8 mouse cellular contexts compared by ENCODE assay signal in the genomic region with DNA sequence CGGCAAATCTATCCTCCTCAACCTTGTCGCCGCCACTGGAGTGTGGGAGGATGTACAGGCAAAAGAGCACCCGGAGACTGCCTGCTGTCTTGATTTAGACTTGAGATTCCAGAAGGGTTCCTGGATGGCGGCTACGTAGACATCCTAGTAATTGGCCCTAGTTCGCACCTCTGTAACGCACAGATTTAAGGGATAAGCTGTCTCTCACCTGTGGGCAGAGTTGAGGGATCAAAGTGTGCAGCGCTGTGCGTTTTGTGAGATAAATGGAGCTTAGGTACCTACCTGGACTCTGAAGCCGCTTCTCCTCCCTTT. TPM values are rescaled to one million over a fixed set of nuclear protein-coding genes. Genes with fewer than 3 reads are reported as not detected.
A peak's percentile ranks its signal among the peaks of the same experiment; 100 is the strongest.
DNase-seq lines count a peak whose midpoint lies in the region; ATAC-seq and TF ChIP-seq lines count a peak whose summit lies in the region.

No protein-coding gene starts in this region.

- no peaks in the 10 kb centered on the region for H3K9me3 ChIP-seq in heart, embryonic 10.5 days
- no peaks in the 10 kb centered on the region for H3K9me3 ChIP-seq in liver, embryonic 11.5 days (ENCODE audit: control insufficient read depth, low read length)
- H3K9me3 ChIP-seq in stomach, postnatal 0 days (ENCODE audit: control insufficient read depth, low read length), result no peaks in the 10 kb centered on the region

- DNase-seq in heart, embryonic 10.5 days (ENCODE audit: low spot score), result no peak
- DNase-seq in heart, postnatal 14 days, result no peak
- DNase-seq in thymus, postnatal 0 days (ENCODE audit: low spot score), result peak; percentile 64
- DNase-seq in thymus, postnatal 25 days, result no peak
- DNase-seq in liver, embryonic 11.5 days (ENCODE audit: low spot score), result no peak
- DNase-seq in stomach, postnatal 0 days (ENCODE audit: low spot score), result no peak
- no peak for DNase-seq in gastrocnemius, postnatal 36 days
- no peak for DNase-seq in urinary bladder, postnatal 14 days (ENCODE audit: low spot score)

- peak overlapping the region; percentile 98 for H3K4me2 ChIP-seq in liver, embryonic 11.5 days
- peak overlapping the region; percentile 99 for H3K4me2 ChIP-seq in stomach, postnatal 0 days (replicated peaks; ENCODE audit: low read depth)

- no peak for TF ChIP-seq EP300 in stomach, postnatal 0 days (optimal IDR thresholded peaks at IDR 0.05)

- peaks cover 85% of the 10 kb centered on the region for H3K27me3 ChIP-seq in heart, embryonic 10.5 days (ENCODE audit: insufficient read depth, poor library complexity, severe bottlenecking)
- peaks cover 45% of the 10 kb centered on the region for H3K27me3 ChIP-seq in liver, embryonic 11.5 days (replicated peaks; ENCODE audit: control insufficient read depth, insufficient read depth, low read length)
- H3K27me3 ChIP-seq in stomach, postnatal 0 days (ENCODE audit: control insufficient read depth, insufficient read depth, low read length), result no peaks in the 10 kb centered on the region

- no peak for TF ChIP-seq CTCF in stomach, postnatal 0 days (IDR thresholded peaks at IDR 0.05; ENCODE audit: low read depth)

- no peak for ATAC-seq in liver, embryonic 11.5 days (replicated peaks; ENCODE audit: low FRiP score)
- ATAC-seq in stomach, postnatal 0 days (ENCODE audit: low FRiP score, low TSS enrichment), result no peak

- H3K9ac ChIP-seq in liver, embryonic 11.5 days (ENCODE audit: low read depth, low read length), result peak overlapping the region; percentile 78
- H3K9ac ChIP-seq in stomach, postnatal 0 days (ENCODE audit: low read length), result peak overlapping the region; percentile 77

- peaks cover 51% of the 10 kb centered on the region for H3K4me1 ChIP-seq in heart, embryonic 10.5 days
- H3K4me1 ChIP-seq in liver, embryonic 11.5 days (replicated peaks; ENCODE audit: control insufficient read depth, insufficient read depth, low read length), result peaks cover 32% of the 10 kb centered on the region
- 0 out of 2 replicates have a peak, but pooled peaks cover 6% of the 10 kb centered on the region for H3K4me1 ChIP-seq in stomach, postnatal 0 days (replicated peaks; ENCODE audit: control insufficient read depth, insufficient read depth)

- peak overlapping the region; percentile 74 for H3K4me3 ChIP-seq in heart, embryonic 10.5 days
- H3K4me3 ChIP-seq in liver, embryonic 11.5 days (ENCODE audit: low read depth, low read length), result peak overlapping the region; percentile 65
- H3K4me3 ChIP-seq in stomach, postnatal 0 days (ENCODE audit: low read depth, low read length), result peak overlapping the region; percentile 61

- intact Hi-C loops in heart, postnatal 14 days (cut with DNase I), result loop anchor here (5.0 kb wide), 1 partner anchor 39 kb away; no protein-coding TSS in a partner anchor
- intact Hi-C loops in gastrocnemius, postnatal 36 days (cut with DNase I), result loop anchor here (5.0 kb wide), 1 partner anchor 39 kb away; no protein-coding TSS in a partner anchor

- no peaks in the 10 kb centered on the region for H3K36me3 ChIP-seq in heart, embryonic 10.5 days
- no peaks in the 10 kb centered on the region for H3K36me3 ChIP-seq in liver, embryonic 11.5 days (ENCODE audit: control insufficient read depth, insufficient read depth, low read length)
- H3K36me3 ChIP-seq in stomach, postnatal 0 days (ENCODE audit: control insufficient read depth, insufficient read depth, low read length), result no peaks in the 10 kb centered on the region

- no peak overlapping the region for H3K27ac ChIP-seq in heart, embryonic 10.5 days
- peak overlapping the region; percentile 35; the same call in 1 of the 2 replicates for H3K27ac ChIP-seq in liver, embryonic 11.5 days (ENCODE audit: low read depth, low read length)
- H3K27ac ChIP-seq in stomach, postnatal 0 days (replicated peaks), result peak overlapping the region; percentile 88

- WGBS in heart, embryonic 10.5 days, result 2% methylated on average over 11 of the region's 11 CpGs
- 4% methylated on average over 11 of the region's 11 CpGs for WGBS in liver, embryonic 11.5 days
- 8% methylated on average over 11 of the region's 11 CpGs for WGBS in stomach, postnatal 0 days

RNA-seq across cellular contexts. Expression of a gene that starts 1.3 kb away (rescaled TPM):
- polyA plus RNA-seq in heart, embryonic 10.5 days (2016; fragmentation: Nextera tagmentation; extraction: Ambion mirVana), result 1.5 and 3.6 TPM in 2 replicates
- 1 to 10 TPM; 2.9 to 3.8 TPM for total RNA-seq in heart, postnatal 14 days (2021)
- polyA plus RNA-seq in thymus, postnatal 0 days (2015; fragmentation: Nextera tagmentation; extraction: Ambion mirVana), result 39.2 and 48.6 TPM in 2 replicates
- 21.6 and 26.3 TPM in 2 replicates for polyA plus RNA-seq in liver, embryonic 11.5 days (2014; fragmentation: Nextera tagmentation; extraction: Ambion mirVana)
- 45.9 and 65.4 TPM in 2 replicates for polyA plus RNA-seq in stomach, postnatal 0 days (2015; fragmentation: Nextera tagmentation; extraction: Ambion mirVana)
- total RNA-seq in gastrocnemius, postnatal 36 days (2021), result 1 to 10 TPM in 1 of 2 experiments, under 1 TPM in 1; 0.69 to 1.0 TPM

RNA-seq across cellular contexts. Expression of a gene that starts 14.1 kb away (rescaled TPM):
- polyA plus RNA-seq in heart, embryonic 10.5 days (2016; fragmentation: Nextera tagmentation; extraction: Ambion mirVana), result 9.2 and 12.9 TPM in 2 replicates
- 10 to 100 TPM; 45.5 to 66.9 TPM for total RNA-seq in heart, postnatal 14 days (2021)
- 1.6 and 2.6 TPM in 2 replicates for polyA plus RNA-seq in thymus, postnatal 0 days (2015; fragmentation: Nextera tagmentation; extraction: Ambion mirVana)
- 3.6 and 5.2 TPM in 2 replicates for polyA plus RNA-seq in liver, embryonic 11.5 days (2014; fragmentation: Nextera tagmentation; extraction: Ambion mirVana)
- polyA plus RNA-seq in stomach, postnatal 0 days (2015; fragmentation: Nextera tagmentation; extraction: Ambion mirVana), result 0.70 and 0.76 TPM in 2 replicates
- total RNA-seq in gastrocnemius, postnatal 36 days (2021), result 1 to 10 TPM; 4.8 to 5.1 TPM

RNA-seq across cellular contexts. Expression of a gene that starts 23.5 kb away (rescaled TPM):
- polyA plus RNA-seq in heart, embryonic 10.5 days (2016; fragmentation: Nextera tagmentation; extraction: Ambion mirVana), result 21.4 and 28.8 TPM in 2 replicates
- total RNA-seq in heart, postnatal 14 days (2021), result 10 to 100 TPM; 17.0 to 17.9 TPM
- 3.7 and 4.5 TPM in 2 replicates for polyA plus RNA-seq in thymus, postnatal 0 days (2015; fragmentation: Nextera tagmentation; extraction: Ambion mirVana)
- polyA plus RNA-seq in liver, embryonic 11.5 days (2014; fragmentation: Nextera tagmentation; extraction: Ambion mirVana), result 28.3 and 30.2 TPM in 2 replicates
- 25.3 and 29.7 TPM in 2 replicates for polyA plus RNA-seq in stomach, postnatal 0 days (2015; fragmentation: Nextera tagmentation; extraction: Ambion mirVana)
- total RNA-seq in gastrocnemius, postnatal 36 days (2021), result 1 to 10 TPM; 8.3 to 9.4 TPM

RNA-seq across cellular contexts. Expression of a gene that starts 29.2 kb away (rescaled TPM):
- 78.4 and 91.4 TPM in 2 replicates for polyA plus RNA-seq in heart, embryonic 10.5 days (2016; fragmentation: Nextera tagmentation; extraction: Ambion mirVana)
- total RNA-seq in heart, postnatal 14 days (2021), result 10 to 100 TPM; 36.1 to 43.4 TPM
- polyA plus RNA-seq in thymus, postnatal 0 days (2015; fragmentation: Nextera tagmentation; extraction: Ambion mirVana), result 42.7 and 47.3 TPM in 2 replicates
- polyA plus RNA-seq in liver, embryonic 11.5 days (2014; fragmentation: Nextera tagmentation; extraction: Ambion mirVana), result 64.0 and 70.8 TPM in 2 replicates
- 27.8 and 32.9 TPM in 2 replicates for polyA plus RNA-seq in stomach, postnatal 0 days (2015; fragmentation: Nextera tagmentation; extraction: Ambion mirVana)
- total RNA-seq in gastrocnemius, postnatal 36 days (2021), result 10 to 100 TPM; 21.2 to 24.6 TPM

RNA-seq across cellular contexts. Expression of a gene that starts 45.0 kb away (rescaled TPM):
- polyA plus RNA-seq in heart, embryonic 10.5 days (2016; fragmentation: Nextera tagmentation; extraction: Ambion mirVana), result 27.9 and 29.3 TPM in 2 replicates
- 10 to 100 TPM; 22.8 to 23.1 TPM for total RNA-seq in heart, postnatal 14 days (2021)
- polyA plus RNA-seq in thymus, postnatal 0 days (2015; fragmentation: Nextera tagmentation; extraction: Ambion mirVana), result 24.1 and 24.4 TPM in 2 replicates
- 43.1 and 43.4 TPM in 2 replicates for polyA plus RNA-seq in liver, embryonic 11.5 days (2014; fragmentation: Nextera tagmentation; extraction: Ambion mirVana)
- polyA plus RNA-seq in stomach, postnatal 0 days (2015; fragmentation: Nextera tagmentation; extraction: Ambion mirVana), result 23.2 and 26.0 TPM in 2 replicates
- total RNA-seq in gastrocnemius, postnatal 36 days (2021), result 1 to 10 TPM; 5.6 to 6.1 TPM
